Mouse (Mus musculus): ENCODE measurements around the gene Ppcs. TPM values are rescaled to one million over a fixed set of nuclear protein-coding genes. Genes with fewer than 3 reads are reported as not detected.

The Ppcs gene
- total RNA-seq, 2 experiments from 2014 or later = 28.8 to 33.2 TPM

GRCm38 (mm10) chr4:119417894-119418293 lies 4.3 kb downstream of the Ppcs start:
- DNase-seq = no peak

GRCm38 (mm10) chr4:119417270-119417669 lies 5.0 kb downstream of the Ppcs start:
- DNase-seq = peak; percentile 48

GRCm38 (mm10) chr4:119415072-119415753 lies 7.0 kb downstream of the Ppcs start, which contains the start of gene Ccdc30:
Gene Ccdc30 (minus strand): TSS chr4:119415521.
- peak; percentile 96 for DNase-seq

- DNase-seq = no peak
Observed at GRCm38 (mm10) chr4:119412791-119413190, 9.4 kb downstream of the Ppcs start.

- no peak for DNase-seq
Observed at GRCm38 (mm10) chr4:119411877-119412650, 10.2 kb downstream of the Ppcs start.

- no peak for DNase-seq
Observed at GRCm38 (mm10) chr4:119403431-119403830, 18.8 kb downstream of the Ppcs start.

- no peak for DNase-seq
Observed at GRCm38 (mm10) chr4:119400896-119401295, 21.3 kb downstream of the Ppcs start.

GRCm38 (mm10) chr4:119398751-119399150 lies 23.5 kb downstream of the Ppcs start:
- no peak for DNase-seq

GRCm38 (mm10) chr4:119390369-119390768 lies 31.9 kb downstream of the Ppcs start:
- DNase-seq = peak; percentile 41

GRCm38 (mm10) chr4:119389184-119389583 lies 33.0 kb downstream of the Ppcs start:
- DNase-seq = no peak

GRCm38 (mm10) chr4:119381471-119382190 lies 40.6 kb downstream of the Ppcs start:
- no peak for DNase-seq

GRCm38 (mm10) chr4:119369460-119369859 lies 52.8 kb downstream of the Ppcs start:
- DNase-seq = no peak

Other genes starting within 250 kb of the Ppcs start
- 10 to 100 TPM; 13.5 to 15.9 TPM for gene Zfp691, start 248.2 kb downstream of the Ppcs start, total RNA-seq (2021)
- gene Ermap, start 232.4 kb downstream of the Ppcs start, total RNA-seq (2021) = 1 to 10 TPM; 4.9 to 7.5 TPM
- gene Svbp, start 227.1 kb downstream of the Ppcs start, total RNA-seq (2021) = 10 to 100 TPM; 24.6 to 27.8 TPM
- under 1 TPM; 0.27 to 0.39 TPM for gene Tmem269, start 204.2 kb downstream of the Ppcs start, total RNA-seq (2021)
- 10 to 100 TPM; 24.9 to 25.6 TPM for gene AU022252, start 189.7 kb downstream of the Ppcs start, total RNA-seq (2021)
- 10 to 100 TPM; 26.2 to 29.3 TPM for gene P3h1, start 189.5 kb downstream of the Ppcs start, total RNA-seq (2021)
- under 1 TPM; 0.54 to 0.64 TPM for gene Cldn19, start 167.0 kb downstream of the Ppcs start, total RNA-seq (2021)
- 100 to 1,000 TPM; 521 to 559 TPM for gene Ybx1, start 127.8 kb downstream of the Ppcs start, total RNA-seq (2021)
- 10 to 100 TPM; 20.3 to 26.3 TPM for gene Ppih, start 101.9 kb downstream of the Ppcs start, total RNA-seq (2021)
- gene Ccdc30, start 6.9 kb downstream of the Ppcs start, total RNA-seq (2021) = 10 to 100 TPM in 1 of 2 experiments, 1 to 10 TPM in 1; 6.7 to 10.5 TPM
- gene Zmynd12, start 394 bp upstream of the Ppcs start, total RNA-seq (2021) = 1 to 10 TPM; 1.9 to 2.6 TPM
- 1 to 10 TPM in 1 of 2 experiments, under 1 TPM in 1; 0.60 to 1.2 TPM for gene Rimkla, start 70.2 kb upstream of the Ppcs start, total RNA-seq (2021)
- gene Foxj3, start 114.6 kb upstream of the Ppcs start, total RNA-seq (2021) = 10 to 100 TPM; 29.8 to 39.3 TPM
- 10 to 100 TPM; 10.1 to 13.0 TPM for gene Frg2f1, start 117.1 kb upstream of the Ppcs start, total RNA-seq (2021)
- not detected for gene Guca2a, start 215.3 kb upstream of the Ppcs start, total RNA-seq (2021)
- gene Guca2b, start 236.5 kb upstream of the Ppcs start, total RNA-seq (2021) = not detected